Mouse (Mus musculus): ENCODE measurements at regions not wholly inside any gene's neighbourhood (a gene's known extent, or its start where the extent isn't known, plus 50 kb on each side); places are given as distances from the start of the nearest gene placed in this dataset.

- TF ChIP-seq POLR2A (IDR thresholded peaks at IDR 0.05; ENCODE audit: insufficient read length, low read depth) (no peak), CEBPB (IDR thresholded peaks at IDR 0.05; ENCODE audit: insufficient read depth, poor library complexity, severe bottlenecking) (no peak), POLR2AphosphoS2 (IDR thresholded peaks at IDR 0.05; ENCODE audit: insufficient read length, low read depth) (no peak), MYOG (IDR thresholded peaks at IDR 0.05; ENCODE audit: control insufficient read depth in 1 of 3, insufficient read depth in 1 of 3, insufficient read length in 2 of 3, low read depth in 2 of 3) (no peak), MAX (IDR thresholded peaks at IDR 0.05; ENCODE audit: low read depth) (no peak), USF1 (IDR thresholded peaks at IDR 0.05; ENCODE audit: low read depth) (no peak)
Measured at GRCm38 (mm10) chr2:137574845-137575449, 458.5 kb upstream of the Jag1 start.
